Mouse (Mus musculus): Measurements from ENCODE around the gene Adk. TPM values are rescaled to one million over a fixed set of nuclear protein-coding genes. Genes with fewer than 3 reads are reported as not detected.

Gene Adk
- polyA plus RNA-seq, 1 experiment = 1.0 TPM

DNA sequence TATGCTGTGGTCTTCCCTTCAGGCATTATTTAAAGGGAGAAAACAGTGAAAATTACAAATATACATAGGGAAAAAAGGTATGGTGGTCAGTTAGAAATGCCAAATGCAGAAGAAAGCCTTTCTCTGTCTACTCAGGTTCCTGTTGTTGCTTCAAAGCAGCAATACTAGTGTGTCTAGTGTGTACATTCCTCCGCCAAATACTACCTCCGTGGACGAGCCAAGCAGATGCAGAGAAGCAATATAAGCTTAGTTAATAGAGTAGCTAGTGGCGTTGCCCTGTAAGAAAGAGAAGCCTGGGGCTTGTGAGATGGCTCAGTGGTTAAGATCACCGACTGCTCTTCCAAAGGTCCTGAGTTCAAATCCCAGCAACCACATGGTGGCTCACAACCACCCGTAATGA, 359.1 kb downstream of the Adk start:
- Histone ChIP-seq H3K27me3 (ENCODE audit: control insufficient read depth) (no peaks in the 10 kb centered on the region), H3K36me3 (ENCODE audit: control insufficient read depth) (no peaks in the 10 kb centered on the region), H3K4me1 (ENCODE audit: control insufficient read depth) (no peaks in the 10 kb centered on the region), H3K9me3 (ENCODE audit: control insufficient read depth, low read length) (no peaks in the 10 kb centered on the region), H3K4me3 (replicated peaks) (no peak overlapping the region)
- no peak for TF ChIP-seq TAL1 (IDR thresholded peaks at IDR 0.05; ENCODE audit: low read length)
- TF ChIP-seq GATA1 (IDR thresholded peaks at IDR 0.05; ENCODE audit: low read length) = no peak

DNA sequence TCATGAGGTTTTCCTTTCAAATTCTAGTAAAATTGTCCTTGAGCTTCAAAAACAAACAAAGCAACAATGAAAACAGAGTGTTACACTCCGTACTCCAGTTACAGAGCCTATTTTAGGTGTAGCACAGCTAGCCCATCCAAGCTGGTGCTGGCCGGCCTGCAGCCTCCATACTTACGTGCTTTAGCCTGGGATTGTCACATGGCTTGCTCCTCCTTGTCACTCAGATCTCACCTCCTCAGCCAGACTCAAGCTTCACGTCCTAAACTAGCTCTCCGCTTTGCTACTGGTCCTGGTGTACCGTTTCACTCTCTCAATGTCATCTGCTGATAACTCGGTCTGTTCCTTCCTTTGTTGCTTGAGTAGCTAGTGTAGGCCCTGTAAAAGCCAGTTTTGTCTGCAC, 366.0 kb downstream of the Adk start:
- TF ChIP-seq TAL1 (IDR thresholded peaks at IDR 0.05; ENCODE audit: low read length) (no peak), GATA1 (IDR thresholded peaks at IDR 0.05; ENCODE audit: low read length) (no peak)
- peaks cover 4% of the 10 kb centered on the region; the same call in 1 of the 2 replicates for H3K36me3 ChIP-seq (ENCODE audit: control insufficient read depth)
- no peaks in the 10 kb centered on the region for H3K4me1 ChIP-seq (ENCODE audit: control insufficient read depth)
- no peaks in the 10 kb centered on the region for H3K27me3 ChIP-seq (ENCODE audit: control insufficient read depth)
- H3K4me3 ChIP-seq (replicated peaks) = no peak overlapping the region
- no peaks in the 10 kb centered on the region for H3K9me3 ChIP-seq (ENCODE audit: control insufficient read depth, low read length)

DNA sequence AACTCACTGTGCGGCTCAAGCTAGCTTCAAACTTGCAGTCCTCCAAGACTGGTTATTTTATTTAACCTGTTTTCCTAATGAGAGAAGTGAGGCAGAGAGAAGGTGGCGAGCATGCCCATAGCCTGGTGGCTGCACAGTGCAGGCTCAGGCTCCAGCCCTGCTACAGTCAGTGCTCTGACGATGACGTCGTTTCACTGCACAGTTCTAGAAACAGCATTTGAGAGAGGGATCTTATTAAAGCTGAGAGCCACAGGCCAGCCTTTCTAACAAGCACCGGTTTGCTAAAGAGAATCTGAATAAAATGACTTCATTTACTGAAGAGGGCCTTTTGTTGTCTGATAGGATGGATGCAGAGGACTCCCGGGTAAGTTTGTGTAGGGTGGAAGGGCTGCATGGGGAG, 375.0 kb downstream of the Adk start:
- Histone ChIP-seq H3K9me3 (ENCODE audit: control insufficient read depth, low read length) (no peaks in the 10 kb centered on the region), H3K4me1 (ENCODE audit: control insufficient read depth) (no peaks in the 10 kb centered on the region), H3K36me3 (ENCODE audit: control insufficient read depth) (peaks cover 20% of the 10 kb centered on the region), H3K4me3 (replicated peaks) (no peak overlapping the region), H3K27me3 (ENCODE audit: control insufficient read depth) (no peaks in the 10 kb centered on the region)
- TF ChIP-seq TAL1 (IDR thresholded peaks at IDR 0.05; ENCODE audit: low read length) = no peak
- no peak for TF ChIP-seq GATA1 (IDR thresholded peaks at IDR 0.05; ENCODE audit: low read length)

DNA sequence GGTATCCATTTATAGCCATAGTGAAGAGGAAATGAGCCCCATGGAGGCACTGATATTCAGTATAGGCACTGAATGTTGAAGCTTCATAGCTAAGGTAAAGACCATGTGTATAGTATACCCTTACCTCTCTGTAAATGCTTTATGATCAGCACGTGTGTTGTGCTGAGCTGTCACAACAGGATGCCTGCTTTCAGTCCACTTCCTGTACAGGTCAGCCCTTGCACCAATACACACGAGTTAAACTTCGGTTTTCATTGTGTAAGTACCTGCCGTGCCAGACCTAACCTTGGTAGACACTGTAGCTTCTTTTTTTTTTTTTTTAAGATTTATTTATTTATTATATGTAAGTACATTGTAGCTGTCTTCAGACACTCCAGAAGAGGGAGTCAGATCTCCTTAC, 381.0 kb downstream of the Adk start:
- Histone ChIP-seq H3K4me1 (ENCODE audit: control insufficient read depth) (no peaks in the 10 kb centered on the region), H3K9me3 (ENCODE audit: control insufficient read depth, low read length) (no peaks in the 10 kb centered on the region), H3K36me3 (ENCODE audit: control insufficient read depth) (peaks cover 7% of the 10 kb centered on the region), H3K27me3 (ENCODE audit: control insufficient read depth) (no peaks in the 10 kb centered on the region), H3K4me3 (replicated peaks) (no peak overlapping the region)
- TF ChIP-seq GATA1 (IDR thresholded peaks at IDR 0.05; ENCODE audit: low read length) (no peak), TAL1 (IDR thresholded peaks at IDR 0.05; ENCODE audit: low read length) (no peak)

DNA sequence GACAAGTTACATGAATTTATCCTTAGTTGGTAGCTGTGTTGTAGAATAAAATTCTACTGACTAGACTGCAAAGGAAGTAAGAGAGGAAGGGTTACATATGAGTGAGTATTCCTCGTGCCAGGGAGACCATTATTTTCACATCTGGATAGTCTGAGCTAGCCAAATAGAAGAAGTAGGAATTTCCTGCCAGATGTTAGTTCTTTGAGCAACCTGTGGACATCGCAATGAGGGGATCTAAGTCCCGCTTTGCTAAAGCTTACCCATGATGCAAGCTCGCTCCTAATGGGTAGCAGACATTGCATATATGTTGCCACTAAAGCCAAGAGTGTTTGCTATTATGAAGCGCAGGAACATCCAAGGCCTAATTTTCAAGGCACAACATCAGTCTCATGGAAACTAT, 381.6 kb downstream of the Adk start:
- Histone ChIP-seq H3K4me3 (replicated peaks) (no peak overlapping the region), H3K4me1 (ENCODE audit: control insufficient read depth) (no peaks in the 10 kb centered on the region), H3K36me3 (ENCODE audit: control insufficient read depth) (peaks cover 7% of the 10 kb centered on the region), H3K9me3 (ENCODE audit: control insufficient read depth, low read length) (no peaks in the 10 kb centered on the region), H3K27me3 (ENCODE audit: control insufficient read depth) (no peaks in the 10 kb centered on the region)
- TF ChIP-seq TAL1 (IDR thresholded peaks at IDR 0.05; ENCODE audit: low read length) (no peak), GATA1 (IDR thresholded peaks at IDR 0.05; ENCODE audit: low read length) (no peak)

DNA sequence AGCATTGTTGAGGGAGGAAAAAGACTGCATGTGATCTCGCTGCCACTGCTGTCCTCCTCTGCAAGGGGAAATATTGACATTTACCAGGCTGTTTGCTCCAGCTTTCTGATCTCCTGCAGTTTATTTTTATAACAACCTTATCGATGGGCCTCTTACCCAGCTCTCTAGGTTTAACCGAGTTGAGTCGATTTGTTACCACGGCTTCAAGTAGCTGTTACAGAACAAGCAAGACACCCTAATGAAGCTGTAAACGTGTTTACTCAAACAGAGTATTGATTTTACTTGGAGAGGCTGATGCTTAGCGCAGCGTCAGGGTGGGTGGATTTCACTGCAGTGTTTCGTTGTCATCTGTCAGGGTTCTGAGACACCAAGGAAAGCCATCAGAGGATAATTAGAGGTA, 382.3 kb downstream of the Adk start:
- Histone ChIP-seq H3K4me1 (ENCODE audit: control insufficient read depth) (no peaks in the 10 kb centered on the region), H3K4me3 (replicated peaks) (no peak overlapping the region), H3K9me3 (ENCODE audit: control insufficient read depth, low read length) (no peaks in the 10 kb centered on the region), H3K36me3 (ENCODE audit: control insufficient read depth) (peaks cover 7% of the 10 kb centered on the region), H3K27me3 (ENCODE audit: control insufficient read depth) (no peaks in the 10 kb centered on the region)
- no peak for TF ChIP-seq GATA1 (IDR thresholded peaks at IDR 0.05; ENCODE audit: low read length)
- TF ChIP-seq TAL1 (IDR thresholded peaks at IDR 0.05; ENCODE audit: low read length) = no peak

DNA sequence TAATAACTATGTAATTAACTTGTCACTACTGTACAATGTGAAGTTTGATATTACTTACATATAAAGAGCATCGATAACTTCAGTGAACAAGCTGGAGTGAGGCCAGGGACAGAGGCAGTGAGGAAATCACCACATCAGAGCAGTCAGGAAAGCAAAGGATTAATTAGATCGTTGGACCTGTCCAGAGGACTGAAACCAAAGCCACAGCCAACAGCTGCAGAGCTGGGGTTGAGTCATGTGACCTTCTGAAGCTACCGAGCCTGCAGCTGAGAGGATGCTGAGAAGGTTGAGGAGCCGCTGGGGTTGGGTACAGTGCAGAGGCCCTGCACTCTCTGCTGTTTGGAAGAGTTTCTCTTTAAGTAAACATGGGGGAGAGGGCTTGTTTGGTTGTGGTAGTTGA, 387.4 kb downstream of the Adk start:
- Histone ChIP-seq H3K4me3 (replicated peaks) (no peak overlapping the region), H3K4me1 (ENCODE audit: control insufficient read depth) (no peaks in the 10 kb centered on the region), H3K27me3 (ENCODE audit: control insufficient read depth) (no peaks in the 10 kb centered on the region), H3K36me3 (ENCODE audit: control insufficient read depth) (peaks cover 10% of the 10 kb centered on the region), H3K9me3 (ENCODE audit: control insufficient read depth, low read length) (no peaks in the 10 kb centered on the region)
- TF ChIP-seq GATA1 (IDR thresholded peaks at IDR 0.05; ENCODE audit: low read length) (no peak), TAL1 (IDR thresholded peaks at IDR 0.05; ENCODE audit: low read length) (no peak)

DNA sequence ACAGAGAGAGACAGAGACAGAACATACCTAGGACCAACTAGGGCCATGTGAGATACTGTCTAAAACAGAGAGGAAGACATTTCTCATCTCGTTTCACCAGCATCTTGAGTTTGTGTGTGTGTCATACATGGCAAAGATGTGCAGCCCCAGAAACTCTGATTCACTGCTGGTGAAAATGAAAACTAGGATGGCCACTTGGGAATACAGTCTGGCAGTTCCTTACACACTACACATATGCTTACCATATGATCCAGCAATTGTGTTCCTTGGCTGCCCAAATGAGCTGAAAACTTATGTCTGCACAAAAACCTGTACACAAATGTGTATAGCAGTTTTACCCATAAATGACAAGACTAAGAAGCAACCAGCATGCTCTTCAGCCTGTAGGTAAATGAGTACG, 388.2 kb downstream of the Adk start:
- H3K27me3 ChIP-seq (ENCODE audit: control insufficient read depth) = no peaks in the 10 kb centered on the region
- TF ChIP-seq GATA1 (IDR thresholded peaks at IDR 0.05; ENCODE audit: low read length) (no peak), TAL1 (IDR thresholded peaks at IDR 0.05; ENCODE audit: low read length) (no peak)
- H3K9me3 ChIP-seq (ENCODE audit: control insufficient read depth, low read length) = no peaks in the 10 kb centered on the region
- H3K36me3 ChIP-seq (ENCODE audit: control insufficient read depth) = peaks cover 10% of the 10 kb centered on the region
- no peaks in the 10 kb centered on the region for H3K4me1 ChIP-seq (ENCODE audit: control insufficient read depth)
- H3K4me3 ChIP-seq (replicated peaks) = no peak overlapping the region

DNA sequence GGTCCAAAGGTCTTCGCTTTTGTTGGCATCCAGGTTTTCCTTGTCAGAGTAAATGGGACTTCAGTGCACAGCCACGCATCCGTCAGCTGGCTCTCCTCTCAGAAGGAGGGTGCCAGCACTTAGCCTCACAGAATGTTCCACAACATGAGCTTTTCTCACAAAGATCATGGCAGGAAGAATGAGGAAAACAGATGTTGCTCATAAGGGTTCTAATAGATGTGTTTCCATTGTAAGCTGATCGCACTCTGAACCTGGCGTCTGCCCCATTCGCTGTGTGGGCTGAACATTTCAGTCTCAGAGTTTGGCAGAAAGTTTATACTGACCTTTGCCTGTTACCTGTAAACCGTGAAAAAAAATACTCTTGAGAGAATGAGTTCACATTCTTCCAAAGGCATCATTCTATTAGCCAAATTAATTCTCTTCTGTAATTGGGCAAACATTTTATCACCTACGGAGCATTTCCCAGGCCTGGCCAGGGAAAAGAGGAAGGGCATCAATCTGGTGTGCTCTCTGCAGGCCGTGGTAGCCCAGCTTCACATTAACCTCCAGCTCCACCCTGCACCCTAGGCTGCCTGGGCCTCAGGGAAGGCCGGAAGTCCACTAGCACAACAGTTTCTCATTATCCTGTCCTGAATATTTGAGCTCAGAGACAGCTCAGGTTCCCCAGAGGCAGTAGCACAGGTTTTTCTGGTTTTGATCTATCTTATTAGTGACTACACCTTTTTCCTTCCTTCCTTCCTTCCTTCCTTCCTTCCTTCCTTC, 389.6 kb downstream of the Adk start:
- TF ChIP-seq GATA1 (IDR thresholded peaks at IDR 0.05; ENCODE audit: low read length) = no peak
- Histone ChIP-seq H3K9me3 (ENCODE audit: control insufficient read depth, low read length) (no peaks in the 10 kb centered on the region), H3K27me3 (ENCODE audit: control insufficient read depth) (no peaks in the 10 kb centered on the region), H3K4me1 (ENCODE audit: control insufficient read depth) (no peaks in the 10 kb centered on the region), H3K36me3 (ENCODE audit: control insufficient read depth) (peaks cover 13% of the 10 kb centered on the region), H3K4me3 (replicated peaks) (no peak overlapping the region)

DNA sequence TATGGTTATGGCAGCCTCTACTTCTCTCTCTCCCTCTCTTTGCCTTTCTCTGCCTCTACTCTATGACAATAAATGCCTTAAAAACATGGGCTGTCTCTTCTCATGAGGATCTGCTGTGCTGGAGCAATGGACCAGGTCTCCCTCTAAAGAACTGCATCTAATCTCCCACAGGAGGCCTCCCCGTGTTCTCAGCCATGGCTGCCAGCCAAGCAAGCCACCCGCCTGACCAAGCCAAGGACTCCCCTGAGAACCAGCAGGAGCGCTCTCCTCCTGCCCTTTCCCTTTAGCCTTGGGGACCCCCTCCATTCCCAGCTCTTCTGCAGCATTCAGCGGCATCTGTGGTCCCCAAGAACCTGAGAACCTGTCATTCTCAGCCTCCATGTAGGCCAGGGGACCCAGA, 400.2 kb downstream of the Adk start:
- Histone ChIP-seq H3K27me3 (ENCODE audit: control insufficient read depth) (no peaks in the 10 kb centered on the region), H3K36me3 (ENCODE audit: control insufficient read depth) (peaks cover 17% of the 10 kb centered on the region), H3K4me3 (replicated peaks) (no peak overlapping the region), H3K4me1 (ENCODE audit: control insufficient read depth) (no peaks in the 10 kb centered on the region), H3K9me3 (ENCODE audit: control insufficient read depth, low read length) (no peaks in the 10 kb centered on the region)
- TF ChIP-seq TAL1 (IDR thresholded peaks at IDR 0.05; ENCODE audit: low read length) = no peak
- no peak for TF ChIP-seq GATA1 (IDR thresholded peaks at IDR 0.05; ENCODE audit: low read length)

All from erythroblast, embryonic 14.5 days (primary cell).